Mouse (Mus musculus) limb, embryonic 14.5 days (tissue): ENCODE data around the gene Lsamp. TPM values are rescaled to one million over a fixed set of nuclear protein-coding genes. Genes with fewer than 3 reads are reported as not detected.

Source experiments
- ATAC-seq: fragments of 200-750 bp; cut with Nextera tagmentation; 2 replicates; pipeline ENCODE4 v1.8.0; 2017; ENCODE audit warnings: low read depth, moderate number of reproducible peaks, moderate TSS enrichment; ENCODE audit not compliant: low FRiP score
- DNase-seq: peaks from one replicate; pipeline ENCODE4 v3.0.0-alpha.2; 2015; ENCODE audit warnings: low spot score
- H3K27ac ChIP-seq: fragments of 300-500 bp; sonication (generic); replicated peaks from 2 replicates; pipeline ENCODE4 v1.5.1; 2014; ENCODE audit warnings: low read depth, mild to moderate bottlenecking, low read length, moderate library complexity, mixed read lengths
- H3K27me3 ChIP-seq: fragments of 300-500 bp; sonication (generic); 2 replicates; pipeline ENCODE4 v1.6.1; 2014; ENCODE audit warnings: low read length, mixed read lengths; ENCODE audit not compliant: control insufficient read depth, insufficient read depth
- H3K36me3 ChIP-seq: fragments of 300-500 bp; sonication (generic); 2 replicates; pipeline ENCODE4 v1.6.1; 2014; ENCODE audit warnings: mild to moderate bottlenecking, low read length, moderate library complexity, mixed read lengths; ENCODE audit not compliant: control insufficient read depth, insufficient read depth
- H3K4me1 ChIP-seq: fragments of 300-500 bp; sonication (generic); 2 replicates; pipeline ENCODE4 v1.6.1; 2014; ENCODE audit warnings: antibody characterized with exemption, low read length, mixed read lengths; ENCODE audit not compliant: control insufficient read depth, insufficient read depth
- H3K4me2 ChIP-seq: fragments of 300-500 bp; sonication (generic); replicated peaks from 2 replicates; pipeline ENCODE4 v1.6.1; 2014; ENCODE audit warnings: low read depth, mild to moderate bottlenecking, low read length, moderate library complexity; ENCODE audit not compliant: severe bottlenecking
- H3K4me3 ChIP-seq: fragments of 300-500 bp; sonication (generic); replicated peaks from 2 replicates; pipeline ENCODE4 v1.5.1; 2014; ENCODE audit warnings: low read length
- H3K9ac ChIP-seq: fragments of 300-500 bp; sonication (generic); 2 replicates; pipeline ENCODE4 v1.6.1; 2014; ENCODE audit warnings: mild to moderate bottlenecking, low read depth, low read length, moderate library complexity; ENCODE audit not compliant: severe bottlenecking
- H3K9me3 ChIP-seq: fragments of 300-500 bp; sonication (generic); 2 replicates; pipeline ENCODE4 v1.6.1; 2016; ENCODE audit warnings: low read length; ENCODE audit not compliant: control insufficient read depth
- POLR2A ChIP-seq: fragments of 200-500 bp; IDR thresholded peaks from 2 replicates; pipeline ENCODE4 v1.8.0; 2012; ENCODE audit warnings: inconsistent platforms, mild to moderate bottlenecking, moderate library complexity, borderline replicate concordance; ENCODE audit not compliant: insufficient read depth, insufficient read length; ENCODE audit errors: extremely low read depth
- WGBS: fragments of 180-500 bp; shearing (Covaris S2); extraction: QIAGEN DNeasy Blood & Tissue Kit; methylation state at CpG from one replicate; pipeline ENCODE4 v1.1.7; 2014; 5-methylcytosine and 5-hydroxymethylcytosine counted together
- polyA plus RNA-seq, 2 experiments: library from polyadenylated mRNA; depleted of rRNA in 1 of 2; stranded (reverse) in 1 of 2; unstranded in 1 of 2; fragments of >200 nt; fragmentation: Nextera tagmentation in 1 of 2; extraction: Ambion mirVana in 1 of 2; gene quantifications; 2 replicates each; pipeline versions ENCODE4 v1.2.1 to v1.2.3; 2012 to 2014

Lsamp gene
- polyA plus RNA-seq, 2 experiments, result 5.3 to 11.8 TPM

- ATAC-seq (no peak), DNase-seq (no peak)
- Histone ChIP-seq H3K36me3 (no peaks in the 10 kb centered on the region), H3K4me2 (no peak overlapping the region), H3K9me3 (no peaks in the 10 kb centered on the region), H3K27ac (no peak overlapping the region), H3K27me3 (no peaks in the 10 kb centered on the region), H3K4me1 (no peaks in the 10 kb centered on the region), H3K4me3 (no peak overlapping the region), H3K9ac (no peak overlapping the region)
- 81% methylated on average over 9 of the region's 9 CpGs for WGBS
- TF ChIP-seq POLR2A, result no peak
Observed at GRCm38 (mm10) chr16:42016791-42017643, 2032.9 kb downstream of the Lsamp start.

DNA sequence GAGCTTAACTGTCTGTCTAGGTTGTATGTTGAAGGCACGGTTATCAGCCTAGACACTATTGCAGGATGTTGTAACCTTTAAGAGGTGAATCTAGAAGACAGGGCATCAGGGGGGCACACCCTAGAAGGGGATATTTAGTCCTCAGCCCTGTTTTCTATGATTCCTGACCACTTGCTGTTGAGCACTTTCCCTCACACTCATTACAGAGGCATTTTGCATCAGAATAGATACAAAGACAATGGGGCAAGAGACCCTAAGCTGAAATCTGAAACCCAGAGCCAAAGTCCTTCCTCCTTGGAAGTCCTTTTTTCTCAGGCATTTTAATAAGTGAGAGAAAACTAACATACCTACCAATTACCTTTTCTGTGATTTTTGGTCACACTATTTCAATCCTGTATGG lies 2038.4 kb downstream of the Lsamp start:
- no peak for DNase-seq
- no peaks in the 10 kb centered on the region for H3K27me3 ChIP-seq
- H3K36me3 ChIP-seq, result no peaks in the 10 kb centered on the region
- no peak for ATAC-seq
- H3K4me1 ChIP-seq, result no peaks in the 10 kb centered on the region
- H3K4me2 ChIP-seq, result no peak overlapping the region
- H3K9ac ChIP-seq, result no peak overlapping the region
- TF ChIP-seq POLR2A, result no peak
- no peaks in the 10 kb centered on the region for H3K9me3 ChIP-seq
- H3K27ac ChIP-seq, result no peak overlapping the region
- WGBS, result 48% methylated on average over 1 of the region's 1 CpGs
- no peak overlapping the region for H3K4me3 ChIP-seq

DNA sequence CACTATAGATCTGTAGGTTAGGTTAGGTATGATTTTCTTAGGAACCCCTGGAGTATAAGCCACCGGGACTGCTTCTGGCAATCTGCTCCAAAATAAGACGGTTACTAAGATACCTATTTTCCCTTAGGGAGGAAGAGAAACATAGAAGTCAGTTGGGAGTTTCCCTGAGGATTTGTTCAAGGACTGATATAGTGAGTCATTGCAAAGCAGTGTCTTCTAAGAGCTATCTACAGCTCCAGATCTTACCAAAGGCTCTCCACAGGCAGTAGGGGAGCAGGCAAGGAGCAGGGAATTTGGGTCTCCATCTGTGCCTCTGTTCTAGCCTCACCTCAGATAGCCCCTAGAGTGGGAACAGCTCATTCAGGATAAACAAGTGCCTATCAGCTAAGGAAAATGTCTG lies 2047.9 kb downstream of the Lsamp start:
- no peak overlapping the region for H3K4me2 ChIP-seq
- no peaks in the 10 kb centered on the region for H3K9me3 ChIP-seq
- 100% methylated on average over 2 of the region's 2 CpGs for WGBS
- ATAC-seq (no peak), DNase-seq (no peak)
- H3K27ac ChIP-seq, result no peak overlapping the region
- no peak overlapping the region for H3K4me3 ChIP-seq
- no peaks in the 10 kb centered on the region for H3K27me3 ChIP-seq
- TF ChIP-seq POLR2A, result no peak
- no peak overlapping the region for H3K9ac ChIP-seq
- no peaks in the 10 kb centered on the region for H3K4me1 ChIP-seq
- no peaks in the 10 kb centered on the region for H3K36me3 ChIP-seq

- H3K4me3 ChIP-seq, result no peak overlapping the region
- no peaks in the 10 kb centered on the region for H3K9me3 ChIP-seq
- no peak overlapping the region for H3K9ac ChIP-seq
- no peaks in the 10 kb centered on the region for H3K4me1 ChIP-seq
- H3K36me3 ChIP-seq, result no peaks in the 10 kb centered on the region
- H3K27me3 ChIP-seq, result no peaks in the 10 kb centered on the region
- DNase-seq (no peak), ATAC-seq (no peak)
- H3K4me2 ChIP-seq, result no peak overlapping the region
- TF ChIP-seq POLR2A, result no peak
- 54% methylated on average over 2 of the region's 2 CpGs for WGBS
- H3K27ac ChIP-seq, result no peak overlapping the region
Observed at GRCm38 (mm10) chr16:42033449-42033848, 2049.3 kb downstream of the Lsamp start.

- Histone ChIP-seq H3K4me2 (no peak overlapping the region), H3K27me3 (no peaks in the 10 kb centered on the region), H3K27ac (no peak overlapping the region), H3K4me1 (no peaks in the 10 kb centered on the region), H3K9me3 (no peaks in the 10 kb centered on the region), H3K4me3 (no peak overlapping the region), H3K36me3 (no peaks in the 10 kb centered on the region), H3K9ac (no peak overlapping the region)
- TF ChIP-seq POLR2A, result no peak
- no peak for DNase-seq
- ATAC-seq, result no peak
Observed at GRCm38 (mm10) chr16:42048138-42048537, 2064.0 kb downstream of the Lsamp start.

DNA sequence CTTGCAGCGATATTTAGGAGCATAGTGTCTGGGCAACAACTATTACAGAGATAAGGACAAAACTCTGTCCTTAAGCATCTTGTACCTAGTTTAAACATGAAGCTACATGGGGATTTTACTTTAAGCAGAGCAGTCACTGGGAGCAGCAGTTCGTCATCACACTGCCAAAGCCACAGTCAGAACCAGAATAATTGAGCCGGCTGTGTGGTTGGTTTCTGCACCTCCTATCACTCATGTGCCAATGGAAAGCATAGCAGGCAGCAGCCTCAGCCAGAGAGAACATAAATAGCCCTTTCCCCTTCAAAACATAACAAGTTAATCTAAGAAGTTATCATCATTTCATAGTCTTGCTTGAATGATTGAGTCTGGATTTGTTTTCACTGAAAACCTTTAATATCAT lies 2075.8 kb downstream of the Lsamp start:
- TF ChIP-seq POLR2A, result no peak
- ATAC-seq (no peak), DNase-seq (no peak)
- Histone ChIP-seq H3K4me3 (no peak overlapping the region), H3K36me3 (no peaks in the 10 kb centered on the region), H3K4me1 (no peaks in the 10 kb centered on the region), H3K9me3 (no peaks in the 10 kb centered on the region), H3K4me2 (no peak overlapping the region), H3K9ac (no peak overlapping the region), H3K27ac (no peak overlapping the region), H3K27me3 (no peaks in the 10 kb centered on the region)
- 67% methylated on average over 3 of the region's 3 CpGs for WGBS
